Mouse (Mus musculus): Measurements from ENCODE around the gene Spata25.

DNA sequence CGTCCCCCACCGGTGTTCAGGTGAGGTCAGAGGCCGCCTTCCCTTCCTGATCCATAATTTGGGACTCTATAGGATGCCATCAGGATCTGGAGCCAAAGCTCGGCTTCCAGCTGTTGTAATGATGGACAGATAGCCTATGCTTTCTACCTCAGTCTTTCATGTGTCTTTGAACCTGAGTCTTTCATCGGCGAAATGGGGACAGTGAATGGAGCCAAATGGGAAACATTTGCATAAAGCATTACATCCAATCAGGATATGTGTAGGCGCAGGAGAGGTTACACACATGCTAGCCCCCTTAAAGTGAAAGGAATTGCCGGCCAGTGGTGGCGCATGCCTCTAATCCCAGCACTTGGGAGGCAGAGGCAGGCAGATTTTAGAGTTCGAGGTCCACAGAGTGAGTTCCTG, 5.2 kb downstream of the Spata25 start:
- TF ChIP-seq CTCF (IDR thresholded peaks at IDR 0.05; ENCODE audit: extremely low read depth, insufficient read depth, insufficient read length, insufficient replicate concordance) (no peak), POLR2A (IDR thresholded peaks at IDR 0.05; ENCODE audit: low read depth, low read length) (no peak)

All from spleen, adult 2 months (tissue).